Mouse (Mus musculus) liver, adult 2 months (tissue): ENCODE measurements around the gene C5ar2.

Experiments used
- CTCF ChIP-seq: fragments of 200-500 bp; IDR thresholded peaks from 2 replicates; pipeline ENCODE4 v1.5.1; 2011; ENCODE audit warnings: low read depth, low read length, control low read depth
- POLR2A ChIP-seq: fragments of 200-500 bp; IDR thresholded peaks from 2 replicates; pipeline ENCODE4 v1.6.1; 2011; ENCODE audit warnings: low read length, control low read depth; ENCODE audit not compliant: insufficient read depth; ENCODE audit errors: extremely low read depth

DNA sequence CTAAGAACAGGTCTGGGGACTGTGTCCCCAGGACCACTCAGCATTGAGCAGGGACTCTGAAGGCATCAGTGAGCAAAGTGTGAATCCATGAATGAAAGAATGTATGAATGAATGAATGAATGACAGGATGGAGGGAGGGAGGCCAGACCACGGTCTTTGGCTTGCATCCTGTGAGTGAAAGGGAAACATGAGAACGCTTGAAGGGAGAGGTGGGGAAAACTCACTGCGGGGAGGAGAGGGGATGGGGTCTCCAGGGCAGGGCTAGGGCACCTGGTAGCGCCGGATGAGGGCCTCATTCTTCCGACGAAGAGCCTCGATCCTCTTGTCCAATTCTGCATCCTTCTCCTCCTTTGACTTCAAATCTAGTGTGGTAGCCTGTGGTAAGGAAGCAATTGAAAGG is 40.0 kb upstream of the C5ar2 start:
- TF ChIP-seq CTCF, result no peak
- no peak for TF ChIP-seq POLR2A
